Mouse (Mus musculus): ENCODE results near the gene Pttg1.

Pttg1 gene

GRCm38 (mm10) chr11:43373367-43373766, 52.7 kb downstream of the Pttg1 start:
- no peak for DNase-seq

DNA sequence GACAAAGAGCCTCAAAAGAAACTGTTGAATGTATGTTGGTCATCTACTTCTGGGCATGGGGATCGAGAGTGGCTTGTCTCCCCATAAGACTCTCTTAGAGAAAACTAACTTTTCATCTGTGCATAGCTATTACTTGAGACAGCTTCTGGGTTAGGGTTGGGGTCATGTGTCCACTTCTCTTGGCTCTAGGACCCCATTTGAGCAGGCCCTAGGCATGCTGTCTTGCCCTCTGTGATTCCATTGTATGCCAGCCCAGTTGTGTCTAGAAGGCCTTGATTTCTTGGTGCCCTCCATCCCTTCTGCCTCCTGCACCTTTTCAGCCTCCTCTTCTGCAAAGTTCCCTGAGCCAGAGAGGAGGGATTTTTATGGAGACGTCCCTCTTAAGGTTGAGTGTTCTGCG, 54.2 kb downstream of the Pttg1 start:
- no peak for DNase-seq
